Mouse (Mus musculus): ENCODE results near the gene Icmt.

The Icmt gene

DNA sequence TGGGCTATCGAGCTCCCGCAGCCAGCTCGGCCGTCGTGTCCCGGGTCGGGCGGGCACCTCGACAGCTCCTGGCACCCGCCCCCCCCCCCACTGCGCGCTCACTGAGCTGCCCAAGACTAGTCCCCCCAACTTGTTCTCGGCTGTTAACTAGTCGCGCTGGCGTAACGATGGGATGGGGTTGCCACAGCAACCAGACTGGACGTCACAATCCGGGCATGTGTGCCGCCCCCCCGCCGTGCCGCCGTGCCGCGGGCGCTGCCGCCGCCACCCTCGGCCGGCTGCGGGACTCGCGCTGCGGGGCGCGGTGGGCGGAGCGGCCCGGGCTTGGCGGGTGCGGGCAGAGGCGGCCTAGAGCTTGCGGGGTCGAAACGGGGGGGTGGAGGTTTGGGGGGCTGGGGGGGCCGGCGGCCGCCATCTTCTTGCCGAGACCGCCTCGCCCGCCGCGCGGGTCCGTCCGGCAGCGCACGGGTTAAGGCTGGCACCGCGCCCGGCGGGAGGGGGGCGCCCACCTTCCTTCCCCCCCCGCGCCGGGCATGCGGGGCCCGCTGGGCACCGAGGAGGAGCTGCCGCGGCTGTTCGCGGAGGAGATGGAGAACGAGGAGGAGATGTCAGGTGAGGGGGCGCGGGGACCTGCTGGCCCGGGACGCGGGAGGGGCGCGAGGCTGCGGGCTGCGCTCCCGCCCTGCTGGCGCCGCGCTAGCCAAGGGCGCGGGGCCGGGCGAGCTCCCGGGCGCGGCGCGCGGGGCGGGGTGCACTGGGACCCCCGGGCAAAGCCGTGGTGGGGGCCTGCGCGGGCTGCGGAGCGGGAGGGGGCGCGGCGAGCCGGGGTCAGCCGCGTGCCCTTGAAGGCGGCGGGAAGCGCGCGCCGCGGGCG lies 41.6 kb downstream of the Icmt start, which contains the start of gene Chd5:
Chd5 (plus strand) TSS at position 233 of the 874 bp plus-strand sequence.
- DNase-seq (ENCODE audit: low read depth): no peak

GRCm38 (mm10) chr4:152339293-152339790 lies 42.3 kb downstream of the Icmt start:
- DNase-seq (ENCODE audit: low read depth): no peak

GRCm38 (mm10) chr4:152340584-152341284 lies 43.7 kb downstream of the Icmt start:
- DNase-seq (ENCODE audit: low read depth): peak; percentile 61

DNA sequence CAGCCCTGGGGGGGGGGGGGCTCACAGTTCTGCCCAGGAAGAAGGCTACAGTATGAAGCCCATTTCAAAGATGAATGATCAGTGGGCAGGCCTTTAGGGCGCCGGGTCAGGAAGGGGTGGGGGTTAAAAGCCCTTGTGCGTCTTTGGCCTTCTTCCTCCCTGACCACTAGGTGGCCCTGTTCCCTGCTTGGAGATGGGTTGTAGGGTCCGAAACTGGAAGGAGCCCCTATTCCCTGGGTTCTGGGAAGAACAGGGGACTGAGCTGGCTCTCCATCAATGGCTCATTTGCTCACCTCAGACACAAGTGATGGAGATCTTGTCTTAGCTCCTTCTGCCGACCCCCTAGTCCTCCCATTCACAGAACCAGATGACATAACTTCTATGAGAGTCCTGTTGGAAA lies 46.3 kb downstream of the Icmt start:
- peak; percentile 53 for DNase-seq (ENCODE audit: low read depth)

DNA sequence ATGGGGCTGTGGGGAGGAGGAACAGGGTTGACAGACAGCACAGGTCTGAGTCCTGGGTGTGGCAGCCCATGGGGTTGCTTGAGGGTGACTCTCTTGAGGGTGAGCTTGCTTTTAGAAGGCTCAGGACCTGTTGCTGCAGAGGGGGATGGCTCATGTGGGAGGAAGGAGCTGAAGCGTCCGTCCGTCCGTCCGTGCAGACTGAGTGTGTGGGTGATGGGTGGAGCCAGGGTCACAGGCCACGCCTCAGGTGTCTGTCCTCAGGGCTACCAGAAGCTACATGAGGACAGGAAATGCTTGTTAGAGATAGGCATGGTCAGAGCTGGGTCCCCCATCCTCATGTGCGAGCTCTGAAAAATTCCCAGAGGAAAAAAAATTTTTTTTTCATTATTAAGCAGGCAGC lies 47.6 kb downstream of the Icmt start:
- DNase-seq (ENCODE audit: low read depth): peak; percentile 58

DNA sequence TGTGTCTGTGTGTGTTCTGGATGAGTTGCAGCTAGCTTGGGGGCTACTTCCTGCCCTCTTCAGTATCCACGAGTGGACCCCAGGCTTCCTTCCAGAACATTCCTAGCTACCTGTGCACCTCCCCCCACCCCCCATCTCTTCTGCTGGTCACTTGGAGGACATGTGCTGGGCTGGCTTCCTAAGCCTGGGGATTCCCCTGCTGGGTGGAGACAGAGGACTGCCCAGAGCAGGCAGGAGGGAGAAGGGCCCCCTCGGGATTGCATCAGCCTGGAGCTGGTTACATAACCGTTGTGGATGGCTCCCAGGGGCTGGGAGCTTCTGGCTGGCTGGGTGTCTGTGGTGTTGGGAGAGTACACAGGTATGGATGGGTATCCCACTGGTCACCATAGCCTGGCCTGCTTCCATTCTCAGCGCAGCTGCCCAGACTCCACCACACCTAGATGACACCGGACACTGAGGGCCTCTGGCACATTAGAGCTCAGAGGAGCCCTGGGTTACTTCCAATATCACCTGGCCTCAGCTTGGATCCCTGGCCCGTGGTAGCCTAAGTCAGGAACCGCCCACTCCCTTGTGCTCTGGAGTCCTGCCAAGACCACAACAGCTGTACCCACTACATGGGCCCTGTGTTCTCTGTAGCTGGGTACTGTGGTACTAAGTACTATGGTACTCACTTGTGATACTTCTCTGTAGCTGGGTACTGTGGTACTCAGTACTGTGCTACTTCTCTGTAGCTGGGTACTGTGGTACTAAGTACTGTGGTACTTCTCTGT lies 48.3 kb downstream of the Icmt start:
- DNase-seq (ENCODE audit: low read depth): peak; percentile 60

- no peak for DNase-seq (ENCODE audit: low read depth)
Observed at GRCm38 (mm10) chr4:152349837-152350381, 52.9 kb downstream of the Icmt start.

GRCm38 (mm10) chr4:152350722-152351421 lies 53.8 kb downstream of the Icmt start:
- DNase-seq (ENCODE audit: low read depth): no peak

- DNase-seq (ENCODE audit: low read depth): peak; percentile 40
Observed at GRCm38 (mm10) chr4:152351422-152352305, 54.6 kb downstream of the Icmt start.

DNA sequence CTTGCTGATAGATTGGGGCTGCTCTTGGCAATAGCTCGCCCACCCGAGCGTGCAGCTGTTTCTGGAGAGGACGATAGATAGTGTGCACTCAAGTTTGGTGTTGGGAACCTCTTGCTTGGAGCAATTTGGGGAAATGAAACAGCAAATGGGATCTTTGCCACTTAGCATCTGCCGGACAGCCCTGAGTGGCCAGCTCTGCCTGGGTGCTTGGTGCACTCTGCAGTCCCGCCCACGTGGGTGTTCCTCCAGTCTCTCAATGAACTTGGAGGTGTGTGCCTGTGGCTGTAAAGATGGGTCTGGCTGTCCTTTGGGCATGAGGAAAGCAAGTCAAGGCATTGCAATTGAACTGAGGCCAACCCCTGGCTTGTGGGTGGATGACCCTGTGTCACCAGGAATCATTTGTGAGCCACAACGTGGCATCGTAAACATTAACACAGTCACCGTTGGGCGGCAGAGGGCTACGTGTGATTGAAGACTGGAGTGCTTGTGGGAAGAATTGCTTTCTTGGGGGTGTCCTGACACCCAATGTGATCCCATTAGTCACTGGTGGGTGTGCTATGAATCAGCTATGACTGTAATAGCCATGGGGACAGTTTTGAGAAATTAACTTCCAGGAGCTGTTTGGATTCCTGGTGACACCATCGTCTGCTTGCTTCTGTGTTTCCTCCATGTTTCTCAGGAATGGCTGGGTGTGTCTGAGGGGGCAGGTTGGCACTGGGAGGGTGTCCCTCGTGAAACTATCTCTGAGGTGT lies 57.0 kb downstream of the Icmt start:
- DNase-seq (ENCODE audit: low read depth): no peak

DNA sequence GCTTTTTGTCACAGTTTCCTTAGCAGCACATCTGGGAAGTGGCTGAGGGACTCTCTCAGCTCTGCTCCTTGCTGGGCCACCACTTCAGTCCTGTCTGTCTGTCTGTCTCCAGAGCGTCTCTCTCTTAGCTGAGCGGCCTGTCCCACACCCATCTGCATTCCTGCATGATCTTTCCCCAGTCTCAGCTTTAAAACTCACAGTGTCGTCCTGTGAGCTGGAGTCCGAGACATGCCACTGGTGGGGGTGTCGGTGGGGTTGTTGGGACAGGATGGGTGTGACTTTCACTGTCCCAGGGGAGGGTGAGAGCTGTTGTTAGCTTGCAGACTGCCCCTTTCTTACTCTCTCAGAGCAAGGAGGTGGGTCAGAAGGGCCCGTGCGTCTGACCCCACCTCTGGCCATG lies 58.6 kb downstream of the Icmt start:
- DNase-seq (ENCODE audit: low read depth): no peak
